Mouse (Mus musculus) G1E (cell line): ENCODE data around the gene Cacnb3.

ENCODE experiments used
- CTCF ChIP-seq: IDR thresholded peaks from 2 replicates; pipeline ENCODE4 v1.5.1; 2012; ENCODE audit warnings: low read depth, low read length, inconsistent platforms, mixed read lengths
- GATA1 ChIP-seq: IDR thresholded peaks from 2 replicates; pipeline ENCODE4 v1.6.1; 2012; ENCODE audit warnings: borderline replicate concordance, low read length, inconsistent platforms, mixed read lengths
- GATA2 ChIP-seq: IDR thresholded peaks from 2 replicates; pipeline ENCODE4 v1.6.1; 2012; ENCODE audit warnings: low read depth, low read length, inconsistent platforms, borderline replicate concordance
- POLR2AphosphoS5 ChIP-seq: IDR thresholded peaks from 2 replicates; pipeline ENCODE4 v1.6.1; 2012; ENCODE audit warnings: low read depth, low read length, inconsistent platforms; ENCODE audit not compliant: insufficient replicate concordance

- TF ChIP-seq CTCF (no peak), GATA1 (no peak), POLR2AphosphoS5 (no peak), GATA2 (no peak)
Measured at GRCm38 (mm10) chr15:98675634-98676250, 45.1 kb downstream of the Cacnb3 start.
